Mouse (Mus musculus) liver, embryonic 14.5 days (tissue): ENCODE measurements around the gene Reep3.

Source experiments
- CTCF ChIP-seq: IDR thresholded peaks from 2 replicates; pipeline ENCODE4 v1.5.1; 2016; ENCODE audit warnings: antibody characterized with exemption, low read depth, control low read depth
- EP300 ChIP-seq: IDR thresholded peaks from 2 replicates; pipeline ENCODE4 v1.6.1; 2016; ENCODE audit warnings: antibody characterized with exemption, low read depth

GRCm38 (mm10) chr10:67100831-67101251, 4.1 kb upstream of the Reep3 start:
- TF ChIP-seq CTCF (no peak), EP300 (no peak)
